Mouse (Mus musculus): ENCODE data around the gene Gpr176.

GRCm38 (mm10) chr2:118353916-118354403, 19.3 kb downstream of the Gpr176 start:
- no peak for TF ChIP-seq CTCF (IDR thresholded peaks at IDR 0.05; ENCODE audit: low read depth, low read length)
- no peak for TF ChIP-seq POLR2A (IDR thresholded peaks at IDR 0.05; ENCODE audit: insufficient read depth, low read length)
